Mouse (Mus musculus) midbrain, embryonic 16.5 days (tissue): Measurements from ENCODE around the gene Hddc3. TPM values are rescaled to one million over a fixed set of nuclear protein-coding genes. Genes with fewer than 3 reads are reported as not detected.
"Not testable (repeated sequence)": the region's sequence is repeated elsewhere in the genome, so short reads cannot be mapped to it uniquely, and the experiment has no call there.

Experiments
- ATAC-seq: fragments of 200-750 bp; cut with Nextera tagmentation; 2 replicates; pipeline ENCODE4 v1.8.0; 2017; ENCODE audit warnings: moderate TSS enrichment
- H3K27ac ChIP-seq: fragments of 300-500 bp; sonication (generic); 2 replicates; pipeline ENCODE4 v1.5.1; 2014; ENCODE audit warnings: mild to moderate bottlenecking, low read length, mixed read lengths
- H3K27me3 ChIP-seq: fragments of 300-500 bp; sonication (generic); 2 replicates; pipeline ENCODE4 v1.6.1; 2014; ENCODE audit warnings: low read depth, low read length, mixed read lengths; ENCODE audit not compliant: control insufficient read depth, insufficient read depth
- H3K36me3 ChIP-seq: fragments of 300-500 bp; sonication (generic); 2 replicates; pipeline ENCODE4 v1.6.1; 2014; ENCODE audit warnings: mild to moderate bottlenecking, low read length, moderate library complexity, mixed read lengths; ENCODE audit not compliant: control insufficient read depth, insufficient read depth
- H3K4me1 ChIP-seq: fragments of 300-500 bp; sonication (generic); 2 replicates; pipeline ENCODE4 v1.6.1; 2014; ENCODE audit warnings: mild to moderate bottlenecking, low read length, mixed read lengths; ENCODE audit not compliant: control insufficient read depth, insufficient read depth
- H3K4me2 ChIP-seq: fragments of 300-500 bp; sonication (generic); 2 replicates; pipeline ENCODE4 v1.6.1; 2014; ENCODE audit warnings: mild to moderate bottlenecking, low read length, mixed read lengths
- H3K4me3 ChIP-seq: fragments of 300-500 bp; sonication (generic); 2 replicates; pipeline ENCODE4 v1.5.1; 2014; ENCODE audit warnings: low read depth, mild to moderate bottlenecking, low read length, moderate library complexity, mixed read lengths
- H3K9ac ChIP-seq: fragments of 300-500 bp; sonication (generic); 2 replicates; pipeline ENCODE4 v1.6.1; 2014; ENCODE audit warnings: low read depth, low read length, mixed read lengths
- H3K9me3 ChIP-seq: fragments of 300-500 bp; sonication (generic); replicated peaks from 2 replicates; pipeline ENCODE4 v1.6.1; 2014; ENCODE audit warnings: mild to moderate bottlenecking, low read length, mixed read lengths; ENCODE audit not compliant: control insufficient read depth, poor library complexity, severe bottlenecking
- WGBS: fragments of 180-500 bp; shearing (Covaris S2); extraction: QIAGEN DNeasy Blood & Tissue Kit; methylation state at CpG from one replicate; pipeline ENCODE4 v1.1.7; 2014; 5-methylcytosine and 5-hydroxymethylcytosine counted together
- polyA plus RNA-seq: library from polyadenylated mRNA; unstranded; fragments of >200 nt; fragmentation: Nextera tagmentation; extraction: Ambion mirVana; gene quantifications from 2 replicates; pipeline ENCODE4 v1.2.1, GENCODE M21; 2015

The Hddc3 gene
- polyA plus RNA-seq, 1 experiment from 2014 or later, result 27.7 TPM

GRCm38 (mm10) chr7:80394600-80394999, 51.7 kb downstream of the Hddc3 start:
- no peaks in the 10 kb centered on the region for H3K9me3 ChIP-seq
- no peak overlapping the region for H3K27ac ChIP-seq
- no peak overlapping the region for H3K4me2 ChIP-seq
- peaks cover 38% of the 10 kb centered on the region for H3K36me3 ChIP-seq
- H3K27me3 ChIP-seq, result no peaks in the 10 kb centered on the region
- H3K4me3 ChIP-seq, result no peak overlapping the region
- 95% methylated on average over 4 of the region's 4 CpGs for WGBS
- no peak for ATAC-seq
- H3K9ac ChIP-seq, result no peak overlapping the region
- peaks cover 7% of the 10 kb centered on the region for H3K4me1 ChIP-seq

GRCm38 (mm10) chr7:80396427-80396826, 53.5 kb downstream of the Hddc3 start:
- Histone ChIP-seq H3K4me1 (peaks cover 24% of the 10 kb centered on the region), H3K36me3 (peaks cover 29% of the 10 kb centered on the region)
- whole genome bisulfite sequencing, result 92% methylated on average over 4 of the region's 4 CpGs
- not testable (repeated sequence) for H3K27me3 ChIP-seq, H3K9me3 ChIP-seq, H3K4me2 ChIP-seq, H3K9ac ChIP-seq, H3K27ac ChIP-seq, H3K4me3 ChIP-seq, ATAC-seq

DNA sequence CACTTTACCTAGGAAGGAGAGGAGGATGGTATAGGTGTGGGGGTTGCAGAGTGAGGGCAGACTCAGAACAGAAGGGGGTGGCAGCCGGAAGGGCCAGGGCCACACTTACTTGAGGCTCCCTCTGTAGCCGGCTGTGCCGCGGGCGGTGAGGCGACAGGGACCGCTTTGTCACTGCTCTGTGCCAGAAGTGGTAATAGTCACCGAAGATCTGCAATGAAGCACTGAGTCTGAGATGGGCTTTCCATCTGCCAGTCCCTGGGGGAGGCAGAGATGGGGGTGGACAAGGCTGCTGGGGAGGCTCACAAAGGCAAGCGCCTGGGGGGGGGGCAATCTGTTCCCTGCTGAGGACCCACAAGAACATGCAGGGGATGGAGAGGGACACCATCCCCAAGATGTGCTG, 55.1 kb downstream of the Hddc3 start:
- H3K27ac ChIP-seq, result no peak overlapping the region
- H3K36me3 ChIP-seq, result peaks cover 19% of the 10 kb centered on the region; the same call in 1 of the 2 replicates
- no peak overlapping the region for H3K4me2 ChIP-seq
- peaks cover 26% of the 10 kb centered on the region for H3K4me1 ChIP-seq
- H3K27me3 ChIP-seq, result no peaks in the 10 kb centered on the region
- no peaks in the 10 kb centered on the region for H3K9me3 ChIP-seq
- no peak overlapping the region for H3K9ac ChIP-seq
- WGBS, result 86% methylated on average over 9 of the region's 9 CpGs
- no peak for ATAC-seq
- no peak overlapping the region for H3K4me3 ChIP-seq

DNA sequence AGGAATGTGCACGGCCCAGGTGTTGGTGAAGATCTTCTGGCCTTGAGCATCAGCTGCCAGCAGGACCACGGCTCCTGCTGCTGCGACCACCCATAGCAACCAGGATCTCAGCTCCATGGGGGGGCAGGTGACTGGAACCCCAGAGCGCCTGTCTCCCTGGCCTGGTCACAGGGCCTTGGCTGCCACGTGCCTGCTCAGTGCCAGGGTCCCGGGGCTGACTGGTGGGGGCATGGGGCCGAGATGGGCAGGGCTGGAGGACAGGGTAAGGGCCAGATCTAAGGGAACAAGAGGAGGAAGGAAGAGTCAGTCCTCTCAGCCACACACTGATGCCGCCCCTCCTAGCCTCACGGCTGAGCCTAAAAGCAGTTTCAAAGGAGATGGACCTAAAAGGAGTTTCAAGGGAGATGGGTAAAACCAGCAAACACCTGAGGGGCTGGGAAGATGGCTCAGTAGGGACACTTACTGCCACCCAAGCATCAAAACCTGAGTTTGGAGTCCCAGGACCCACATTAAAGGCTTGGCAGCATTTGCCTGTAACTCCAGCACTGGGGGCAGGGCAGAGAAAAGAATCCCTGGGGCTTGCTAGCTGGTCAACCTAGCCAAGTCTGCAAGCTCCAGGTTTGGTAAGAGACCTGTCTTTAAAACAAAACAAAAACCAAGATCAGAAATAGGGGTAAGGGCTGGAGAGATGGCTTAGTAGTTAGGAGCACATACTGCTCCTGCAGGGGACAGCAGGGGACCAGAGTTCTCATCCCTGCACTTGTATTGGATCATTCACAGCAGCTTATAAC, 55.9 kb downstream of the Hddc3 start:
- WGBS, result 71% methylated on average over 9 of the region's 9 CpGs
- ATAC-seq, result no peak
- Histone ChIP-seq H3K4me1 (peaks cover 28% of the 10 kb centered on the region), H3K27ac (no peak overlapping the region), H3K9ac (peak overlapping the region; percentile 14; the same call in 1 of the 2 replicates), H3K4me2 (no peak overlapping the region), H3K27me3 (no peaks in the 10 kb centered on the region), H3K9me3 (no peaks in the 10 kb centered on the region), H3K36me3 (peaks cover 18% of the 10 kb centered on the region; the same call in 1 of the 2 replicates), H3K4me3 (no peak overlapping the region)

GRCm38 (mm10) chr7:80400099-80400498, 57.2 kb downstream of the Hddc3 start:
- H3K4me3 ChIP-seq, result no peak overlapping the region
- no peak for ATAC-seq
- H3K4me1 ChIP-seq, result peaks cover 28% of the 10 kb centered on the region
- WGBS, result 63% methylated on average over 5 of the region's 5 CpGs
- H3K27ac ChIP-seq, result no peak overlapping the region
- H3K4me2 ChIP-seq, result no peak overlapping the region
- H3K9me3 ChIP-seq, result no peaks in the 10 kb centered on the region
- H3K9ac ChIP-seq, result peak overlapping the region; percentile 20; the same call in 1 of the 2 replicates
- peaks cover 16% of the 10 kb centered on the region; the same call in 1 of the 2 replicates for H3K36me3 ChIP-seq
- H3K27me3 ChIP-seq, result 0 out of 2 replicates have a peak, but pooled peaks cover 3% of the 10 kb centered on the region

Other genes with a start within 250 kb of the Hddc3 start
- gene Idh2, start 227.7 kb upstream of the Hddc3 start, polyA plus RNA-seq, result 210 and 224 TPM in 2 replicates
- gene Sema4b, start 156.3 kb upstream of the Hddc3 start, polyA plus RNA-seq, result 25.2 and 25.3 TPM in 2 replicates
- gene Cib1, start 110.3 kb upstream of the Hddc3 start, polyA plus RNA-seq, result 24.3 and 26.0 TPM in 2 replicates
- 3.7 and 4.6 TPM in 2 replicates for gene Gdpgp1, start 110.2 kb upstream of the Hddc3 start, polyA plus RNA-seq
- gene Ttll13, start 96.7 kb upstream of the Hddc3 start, polyA plus RNA-seq, result 2.9 and 3.0 TPM in 2 replicates
- 73.8 and 78.5 TPM in 2 replicates for gene Ngrn, start 81.9 kb upstream of the Hddc3 start, polyA plus RNA-seq
- 27.3 and 27.5 TPM in 2 replicates for gene Vps33b, start 73.5 kb upstream of the Hddc3 start, polyA plus RNA-seq
- gene Prc1, start 48.7 kb upstream of the Hddc3 start, polyA plus RNA-seq, result 22.6 and 23.7 TPM in 2 replicates
- 10.6 and 10.7 TPM in 2 replicates for gene Rccd1, start 18.6 kb upstream of the Hddc3 start, polyA plus RNA-seq
- gene Unc45a, start 2.1 kb upstream of the Hddc3 start, polyA plus RNA-seq, result 61.9 and 62.6 TPM in 2 replicates
- 25.2 and 25.8 TPM in 2 replicates for gene Man2a2, start 28.3 kb downstream of the Hddc3 start, polyA plus RNA-seq
- gene Fes, start 44.8 kb downstream of the Hddc3 start, polyA plus RNA-seq, result 2.7 and 3.4 TPM in 2 replicates
- 3.9 and 4.1 TPM in 2 replicates for gene Furin, start 62.3 kb downstream of the Hddc3 start, polyA plus RNA-seq
- 6.8 and 8.7 TPM in 2 replicates for gene Blm, start 192.0 kb downstream of the Hddc3 start, polyA plus RNA-seq